Mouse (Mus musculus): ENCODE measurements around the gene Crim1.
A peak's percentile ranks its signal among the peaks of the same experiment; 100 is the strongest.

The Crim1 gene

DNA sequence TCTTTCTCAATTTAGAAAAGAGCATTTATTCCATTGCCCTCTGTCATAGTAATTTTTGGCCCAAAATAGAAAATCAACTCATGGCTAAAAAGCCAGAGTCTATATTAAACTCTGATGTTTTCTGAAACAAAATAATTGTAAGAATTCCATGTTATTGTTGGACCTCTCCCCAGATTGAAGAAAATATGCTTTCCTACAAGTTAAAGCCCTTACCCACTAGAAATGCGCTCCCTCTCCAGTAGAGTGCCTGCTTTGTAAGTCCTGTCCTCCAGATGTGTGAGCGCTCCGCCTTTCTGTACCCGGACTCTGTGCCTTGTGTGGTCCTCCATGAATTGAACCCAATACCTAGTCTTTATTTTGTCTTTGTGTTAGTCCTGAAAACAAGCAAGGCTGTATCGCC, 91.0 kb downstream of the Crim1 start:
- DNase-seq, result no peak

DNA sequence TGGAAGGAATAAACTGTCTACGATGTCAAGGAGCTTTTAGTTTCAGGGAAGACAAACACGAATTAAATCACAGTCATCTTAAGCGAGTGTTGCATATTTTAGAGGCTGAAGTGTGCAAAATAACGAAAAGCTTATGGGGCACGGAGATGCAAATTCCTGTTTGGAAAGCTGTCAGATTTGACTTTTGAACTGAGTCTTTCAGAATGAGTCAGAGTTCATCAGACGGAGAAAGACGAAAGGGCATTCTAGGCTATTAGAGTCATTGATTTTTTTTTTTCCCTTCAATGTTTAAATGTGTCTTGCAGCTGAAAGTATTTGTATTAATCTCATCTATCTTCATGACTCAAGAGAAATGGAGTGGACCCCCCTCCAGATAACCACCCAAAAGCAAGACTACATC, 92.3 kb downstream of the Crim1 start:
- no peak for DNase-seq

DNA sequence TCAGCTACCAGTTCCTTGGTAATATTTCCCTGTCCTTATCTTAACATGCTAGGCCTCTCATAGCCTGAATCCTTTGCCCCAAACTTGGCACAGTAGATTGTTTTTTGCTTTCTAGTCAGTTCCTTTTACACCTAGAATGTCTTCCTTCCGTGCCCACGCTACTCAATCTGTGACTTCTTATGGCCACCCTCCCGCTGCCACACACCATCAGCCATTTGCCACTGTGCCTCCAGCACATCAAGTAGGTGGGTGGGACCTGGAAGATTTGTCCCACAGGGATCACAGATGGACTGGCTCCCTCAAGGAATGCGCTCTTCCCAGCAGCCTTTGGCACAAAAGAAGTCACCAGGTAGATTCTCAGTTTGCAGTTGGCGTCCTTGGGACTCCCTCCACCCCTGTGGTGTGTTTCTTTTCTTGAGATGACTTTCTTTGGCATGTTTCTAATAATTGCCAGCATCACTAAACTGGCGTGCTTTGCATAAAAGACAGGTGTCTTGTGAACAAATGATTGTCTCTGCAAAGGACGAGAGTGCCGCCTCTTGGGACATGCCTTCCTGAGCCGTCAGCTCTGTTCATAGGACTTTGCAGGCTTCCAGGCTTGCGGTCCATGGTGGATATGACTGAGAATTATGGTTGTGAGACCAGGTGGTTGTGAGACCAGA, 92.9 kb downstream of the Crim1 start:
- DNase-seq, result no peak

DNA sequence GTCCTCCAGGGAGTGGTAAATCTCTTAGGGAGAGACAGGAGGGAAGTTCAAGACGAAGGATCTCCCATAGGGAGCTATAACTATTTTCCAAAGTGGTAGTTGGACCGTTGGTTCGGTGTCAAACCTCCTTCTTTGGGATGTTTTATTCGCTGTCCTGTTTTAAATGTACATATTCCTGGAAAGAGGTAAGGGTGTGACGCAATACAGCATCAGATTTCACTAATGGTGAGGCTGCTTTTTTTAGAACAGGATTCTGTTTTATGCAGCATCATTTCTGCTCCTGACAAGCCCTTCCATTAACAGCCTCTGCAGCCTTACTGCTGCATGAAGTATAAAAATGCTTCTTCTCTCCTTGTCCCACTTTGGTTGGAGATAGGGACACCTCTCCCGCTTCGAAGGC, 95.9 kb downstream of the Crim1 start:
- no peak for DNase-seq

DNA sequence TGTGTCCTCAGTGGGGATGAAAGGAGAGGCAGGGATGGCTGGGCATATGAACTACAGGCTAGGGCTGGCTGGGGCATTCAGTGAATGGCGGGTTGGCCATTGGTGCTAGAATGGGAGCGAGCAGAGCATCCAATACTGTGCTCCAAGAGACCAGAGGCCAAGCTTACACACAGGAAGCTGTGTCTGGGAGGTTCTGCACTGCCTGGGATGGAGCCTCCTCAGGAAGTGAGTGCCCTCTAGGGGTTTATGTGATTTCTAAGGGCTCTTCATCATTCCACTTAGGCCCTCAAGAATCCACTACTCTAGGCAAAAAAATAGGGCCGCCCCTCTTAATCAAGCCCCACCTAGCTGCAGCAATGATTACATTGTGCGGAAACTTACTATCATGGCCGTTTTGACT, 98.1 kb downstream of the Crim1 start:
- DNase-seq, result peak; percentile 30

DNA sequence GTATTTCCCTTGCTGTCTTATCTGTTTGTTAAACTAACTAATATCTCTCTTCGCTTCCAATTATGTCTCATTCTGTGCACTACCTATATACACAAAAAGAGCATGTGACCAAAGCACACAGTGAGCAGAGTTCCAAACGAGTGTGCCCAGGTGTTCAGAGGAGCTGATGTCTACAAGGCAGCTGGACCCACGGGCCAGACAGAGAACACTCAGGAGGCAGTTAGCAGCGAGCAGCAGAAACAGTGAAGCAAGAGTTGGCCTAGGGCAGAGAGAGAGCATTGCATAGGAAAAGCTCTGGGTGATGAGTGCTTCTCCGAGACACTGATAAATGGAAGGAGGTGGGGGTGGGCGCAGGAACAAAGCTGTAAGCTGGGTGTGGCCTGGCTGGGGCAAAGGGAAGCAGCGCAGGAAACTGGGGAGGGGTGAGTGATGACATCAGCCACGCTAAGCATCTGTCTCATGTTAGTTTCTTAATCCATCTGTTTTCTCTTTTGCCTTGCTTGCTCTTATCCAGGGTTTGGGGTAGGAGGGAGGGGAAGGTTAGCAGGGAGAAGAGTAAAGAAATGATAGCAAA, 99.0 kb downstream of the Crim1 start:
- peak; percentile 53 for DNase-seq

DNA sequence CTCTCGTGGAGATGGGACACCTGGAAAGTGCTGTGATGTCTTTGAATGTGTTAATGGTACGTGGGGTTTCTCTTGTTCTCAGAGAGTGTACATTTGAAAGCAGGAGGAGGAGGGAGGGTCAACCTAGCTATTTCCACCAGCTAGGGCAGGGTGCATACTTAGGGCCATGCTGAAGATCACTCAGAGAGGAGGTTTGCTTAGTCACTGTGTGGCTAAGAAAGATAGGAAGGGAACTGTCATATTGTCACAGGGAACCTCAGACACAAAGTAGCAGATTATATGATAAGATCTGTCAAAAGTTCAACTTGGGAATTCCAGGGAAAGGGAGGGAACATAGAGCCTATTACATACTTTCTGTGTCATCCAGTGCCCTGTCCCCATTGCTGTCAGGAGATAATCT, 103.0 kb downstream of the Crim1 start:
- no peak for DNase-seq

DNA sequence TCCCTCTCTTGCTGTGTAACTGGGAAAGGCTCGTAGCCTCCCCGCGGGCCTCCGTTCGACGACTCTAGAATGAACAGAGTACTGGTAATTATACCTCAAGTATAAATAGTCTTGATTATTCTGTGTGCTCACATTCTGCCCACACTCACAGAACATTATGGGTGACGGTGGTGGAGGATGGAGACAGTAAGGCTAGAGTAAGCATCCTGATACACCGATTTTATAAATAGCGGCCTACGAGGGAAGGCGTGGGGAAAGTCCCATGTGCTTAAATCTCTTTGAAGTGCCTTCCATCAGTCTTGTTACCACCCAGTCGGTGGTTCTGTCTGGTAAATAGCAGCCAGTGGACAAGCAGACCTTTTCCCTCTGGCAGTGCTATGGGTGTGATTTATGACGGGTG, 104.0 kb downstream of the Crim1 start:
- DNase-seq, result no peak

DNA sequence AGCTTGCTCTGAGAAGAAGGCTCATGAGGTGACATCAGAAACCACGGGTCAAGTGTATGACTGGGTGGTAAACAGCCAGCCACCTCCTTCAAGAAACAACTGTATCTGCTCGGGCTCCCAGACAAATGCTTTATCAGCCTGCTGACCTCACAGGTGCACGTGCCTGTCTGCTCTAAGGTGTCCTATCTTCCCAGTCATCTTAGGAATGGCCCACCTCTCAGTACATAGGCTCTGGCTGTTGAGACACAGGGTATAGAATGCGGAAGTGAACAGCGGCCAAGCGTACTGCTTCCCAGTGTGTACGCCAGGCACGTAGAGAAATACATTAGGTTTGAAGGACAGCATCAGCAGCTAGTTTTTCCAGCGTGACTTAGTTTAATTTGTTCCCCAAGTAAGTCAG, 106.4 kb downstream of the Crim1 start:
- no peak for DNase-seq

DNA sequence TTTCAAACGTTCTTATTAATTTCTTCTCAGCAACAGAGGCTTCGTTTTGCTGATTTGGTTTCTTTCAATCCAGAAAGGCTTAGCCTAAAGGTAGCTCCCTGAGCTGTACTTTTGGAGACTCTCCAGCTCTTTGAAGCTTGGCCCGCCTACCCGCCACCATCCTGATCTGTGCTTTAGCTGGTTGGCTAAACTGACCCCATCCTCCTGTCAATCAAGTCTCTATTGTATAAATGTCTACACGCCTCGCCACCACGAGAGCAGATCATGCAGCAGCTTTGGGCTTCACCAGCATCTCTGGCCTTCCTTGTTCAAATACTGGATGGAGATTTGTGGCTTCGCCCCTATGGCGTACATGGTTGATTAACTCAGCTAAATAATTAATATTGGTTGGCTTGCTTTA, 108.2 kb downstream of the Crim1 start:
- DNase-seq, result no peak

DNA sequence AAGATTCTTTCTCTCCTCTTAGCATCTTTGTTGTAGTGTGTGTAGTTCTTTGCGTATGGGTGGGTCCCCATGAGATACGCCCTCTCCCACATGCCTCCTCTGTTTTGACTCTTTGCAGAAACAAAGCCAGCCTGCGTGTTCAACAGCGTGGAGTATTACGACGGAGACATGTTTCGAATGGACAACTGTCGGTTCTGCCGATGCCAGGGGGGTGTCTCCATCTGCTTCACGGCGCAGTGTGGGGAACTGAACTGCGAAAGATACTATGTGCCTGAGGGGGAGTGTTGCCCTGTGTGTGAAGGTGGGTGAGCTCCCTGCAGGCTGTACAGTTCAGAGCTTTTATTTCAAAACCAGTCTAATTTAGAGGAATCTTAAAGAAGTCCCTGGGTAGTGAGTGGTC, 113.0 kb downstream of the Crim1 start:
- no peak for DNase-seq

DNA sequence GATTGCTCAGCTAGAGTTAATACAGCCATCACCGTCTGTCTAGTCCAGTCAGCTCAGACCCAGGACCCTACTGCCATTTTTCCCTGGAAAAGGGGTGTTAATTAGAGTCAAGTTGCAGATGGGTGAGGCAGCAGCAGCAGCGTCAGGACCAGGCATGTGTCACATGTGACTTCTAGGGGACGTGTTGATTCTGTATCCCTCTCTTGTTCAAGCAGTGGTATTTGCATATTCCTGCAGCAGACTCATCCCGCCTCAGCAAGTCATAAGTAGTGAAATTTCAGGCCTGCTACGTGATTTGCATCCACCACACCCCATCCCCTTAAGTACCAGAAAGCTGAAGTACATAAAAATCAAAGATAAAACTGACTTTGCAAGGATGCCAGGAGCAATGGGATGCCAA, 113.6 kb downstream of the Crim1 start:
- no peak for DNase-seq

DNA sequence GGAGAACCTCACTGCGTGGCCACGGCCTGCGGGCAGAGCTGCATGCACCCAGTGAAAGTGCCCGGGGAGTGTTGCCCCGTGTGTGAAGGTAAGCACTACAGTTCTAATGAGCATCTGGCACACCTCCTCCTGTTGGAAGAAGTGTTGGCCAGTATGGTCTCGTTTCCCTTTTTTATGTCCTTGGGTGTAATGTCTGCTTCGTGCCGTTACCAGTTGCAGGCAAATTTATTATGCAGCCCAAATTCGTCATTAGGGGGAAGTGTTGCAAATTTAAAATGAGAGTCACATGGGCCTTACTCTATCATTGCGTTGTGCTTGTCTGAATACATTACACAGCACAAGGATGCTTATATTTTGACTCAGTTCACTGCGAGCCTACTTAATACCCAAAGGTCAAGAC, 115.6 kb downstream of the Crim1 start:
- no peak for DNase-seq

DNA sequence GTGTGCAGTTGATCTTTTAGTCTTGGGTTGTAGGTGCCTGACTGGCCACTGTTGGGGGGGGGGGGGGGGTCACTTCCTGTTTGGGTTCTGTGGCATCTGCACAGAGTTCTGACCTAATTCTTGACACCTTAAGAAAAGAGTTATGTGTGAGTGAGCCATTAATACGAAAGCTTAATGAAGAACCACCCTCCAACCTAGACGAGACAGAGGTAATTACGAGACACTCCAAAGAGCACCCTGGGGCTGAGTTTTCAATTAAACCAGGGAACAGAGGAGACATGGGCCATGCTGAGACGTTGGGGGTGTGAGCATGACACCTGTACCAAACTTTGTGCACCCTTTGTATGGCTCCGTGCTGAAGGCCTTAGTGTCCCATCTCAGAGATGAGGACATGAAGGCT, 117.3 kb downstream of the Crim1 start:
- DNase-seq, result no peak

DNA sequence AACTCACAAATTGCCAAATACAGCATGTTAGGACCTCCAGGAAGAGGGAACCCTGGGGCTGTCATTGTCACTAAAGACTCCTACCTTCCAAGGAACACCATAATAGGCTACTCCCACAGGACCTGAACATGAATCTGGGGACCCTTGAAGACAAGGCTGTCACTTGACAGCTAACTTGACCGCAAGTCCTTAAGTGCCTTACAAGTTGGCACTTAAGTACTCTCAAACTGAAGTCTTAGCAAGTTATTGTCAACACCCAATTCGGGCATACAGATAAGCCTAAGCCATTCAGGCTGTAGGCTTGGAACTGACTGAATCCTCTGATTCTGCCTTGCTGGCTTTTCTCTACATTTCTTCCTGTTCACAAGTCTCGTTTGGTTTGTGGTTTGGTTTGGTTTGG, 118.8 kb downstream of the Crim1 start:
- DNase-seq, result no peak

DNA sequence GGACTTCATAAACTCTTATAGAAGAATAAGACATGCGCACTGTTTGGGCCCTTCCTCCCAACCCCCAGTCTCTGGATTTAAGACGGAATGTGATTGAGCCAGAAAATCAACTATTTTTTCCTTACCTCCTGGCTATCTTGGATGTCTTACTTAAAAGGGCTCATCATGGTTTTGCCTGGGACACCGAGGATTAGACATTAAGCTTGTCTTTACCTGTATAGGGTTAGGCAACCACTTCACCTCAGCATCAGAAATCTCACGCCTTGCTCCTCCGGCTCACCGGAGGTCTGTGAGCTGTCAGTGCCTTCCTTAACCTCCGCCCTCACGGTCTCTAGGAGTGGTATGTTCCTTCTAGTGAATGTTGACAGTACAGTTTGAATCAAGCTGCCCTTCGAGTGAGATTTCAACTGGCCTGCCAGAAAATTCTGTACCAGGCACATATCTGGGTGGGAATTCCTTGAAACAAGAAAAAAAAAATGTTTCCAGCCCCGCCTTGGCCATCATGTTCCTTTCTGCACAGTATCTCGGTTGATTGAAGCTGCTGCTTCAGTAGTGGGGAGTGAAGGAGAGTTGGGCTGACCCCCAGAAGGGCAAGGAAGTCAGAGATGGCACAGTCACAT, 121.3 kb downstream of the Crim1 start:
- no peak for DNase-seq

DNA sequence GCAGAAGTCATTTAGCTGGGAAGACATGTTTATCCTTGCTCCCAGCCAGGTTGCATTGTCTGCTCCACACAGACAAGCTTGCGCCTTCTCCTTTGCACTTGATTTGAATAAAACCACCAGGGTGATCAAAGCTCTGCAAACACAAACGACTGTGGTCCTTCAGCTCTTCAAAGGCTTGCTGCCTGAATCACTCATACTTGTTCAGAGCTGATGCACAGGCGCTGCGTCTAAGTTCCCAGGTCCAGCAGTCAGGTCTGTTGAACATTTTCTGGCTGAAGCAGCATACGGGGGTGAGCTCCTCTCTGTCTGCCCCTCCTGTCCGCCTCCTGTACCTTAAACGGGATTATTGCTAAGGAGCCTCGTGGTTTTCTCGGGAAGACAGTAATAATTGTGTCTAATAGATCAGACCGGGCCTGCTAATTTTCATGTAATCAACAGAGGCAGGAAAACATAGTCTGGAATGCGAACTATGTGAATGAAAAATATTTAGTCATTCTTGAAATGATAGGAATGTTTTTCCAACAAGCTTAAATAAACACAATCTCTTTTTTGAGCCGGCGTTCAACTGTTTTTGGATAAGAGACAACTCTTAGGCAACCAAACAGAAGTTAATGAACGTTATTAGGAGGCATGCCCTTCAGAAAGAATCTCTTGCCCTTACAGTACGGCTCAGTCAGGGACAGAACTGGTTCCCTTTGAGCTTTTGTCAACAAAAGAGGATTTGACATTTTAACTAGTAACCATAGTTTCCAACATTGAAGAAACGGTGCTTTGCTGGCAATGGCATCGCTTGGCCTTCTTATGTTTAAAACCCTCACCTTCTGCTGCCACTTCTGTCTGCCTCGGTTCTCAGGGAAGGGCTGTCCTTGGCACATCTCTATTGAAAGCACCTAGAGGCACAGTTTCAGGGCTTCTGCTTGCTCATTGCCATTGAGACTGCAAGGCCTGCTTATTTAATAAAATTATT, 122.6 kb downstream of the Crim1 start:
- no peak for DNase-seq

DNA sequence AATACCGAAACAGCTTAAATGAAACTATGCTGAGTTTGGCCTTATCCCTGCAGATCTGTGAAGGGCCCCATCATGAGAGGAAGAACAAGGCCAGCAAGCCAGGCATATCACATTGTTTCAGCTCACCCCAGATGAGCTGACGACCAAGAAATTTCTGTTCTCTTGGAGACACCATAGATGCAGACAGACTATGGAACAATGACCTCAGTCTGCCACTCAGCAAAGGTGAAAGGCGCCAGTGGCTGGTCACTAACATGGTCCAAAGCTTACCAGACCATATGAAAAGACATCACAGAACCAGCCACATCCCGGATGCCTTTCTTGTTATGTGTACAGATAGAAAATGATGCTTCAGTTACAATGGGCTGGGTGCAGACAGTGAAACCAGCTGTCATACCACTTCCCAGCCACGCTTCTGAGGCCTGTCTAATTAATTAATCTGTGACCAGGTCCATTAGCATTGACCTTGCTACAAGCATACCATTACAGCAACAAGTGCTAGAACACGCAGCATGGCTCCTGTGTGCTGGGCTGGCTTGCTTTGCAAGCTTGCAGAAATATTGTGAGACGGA, 125.8 kb downstream of the Crim1 start:
- DNase-seq, result no peak

DNA sequence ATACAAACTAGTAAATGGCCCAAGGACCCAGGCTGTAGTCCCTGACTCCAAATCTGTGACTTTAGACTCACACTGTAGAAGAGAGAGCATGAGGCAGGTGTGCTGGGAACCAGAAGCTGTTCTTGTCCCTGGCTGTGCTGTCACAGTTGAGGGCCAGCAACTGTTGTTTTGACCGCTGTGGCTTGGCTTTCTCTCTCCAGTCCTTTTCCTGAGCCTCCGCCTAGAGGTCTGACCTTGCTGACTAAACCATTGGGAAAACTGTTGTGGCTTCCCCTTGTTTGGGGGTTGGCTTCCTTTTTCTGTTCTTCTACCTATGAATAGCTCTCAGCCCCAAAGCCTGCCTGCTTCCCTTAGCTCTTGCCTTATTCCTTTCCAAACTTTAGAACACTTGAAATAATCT, 126.3 kb downstream of the Crim1 start:
- no peak for DNase-seq

DNA sequence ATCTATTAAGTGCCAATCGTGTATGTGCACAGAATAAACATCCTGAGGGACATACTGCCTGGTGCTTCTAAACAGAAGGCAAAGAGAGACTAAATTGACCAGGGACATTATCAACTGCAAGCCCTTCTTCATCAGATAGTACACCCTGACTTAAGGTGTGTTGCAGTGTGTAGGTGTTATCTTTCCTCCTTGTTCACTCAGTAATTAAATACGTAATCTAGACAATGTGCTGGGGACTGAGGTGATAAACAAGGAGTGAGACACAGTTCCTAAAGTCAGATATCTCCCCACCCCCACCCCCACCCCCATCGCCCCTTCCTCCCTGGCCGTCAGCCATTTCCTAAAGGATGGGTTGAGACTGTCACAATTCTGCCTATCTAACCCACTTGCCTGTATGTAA, 127.1 kb downstream of the Crim1 start:
- DNase-seq, result no peak

DNA sequence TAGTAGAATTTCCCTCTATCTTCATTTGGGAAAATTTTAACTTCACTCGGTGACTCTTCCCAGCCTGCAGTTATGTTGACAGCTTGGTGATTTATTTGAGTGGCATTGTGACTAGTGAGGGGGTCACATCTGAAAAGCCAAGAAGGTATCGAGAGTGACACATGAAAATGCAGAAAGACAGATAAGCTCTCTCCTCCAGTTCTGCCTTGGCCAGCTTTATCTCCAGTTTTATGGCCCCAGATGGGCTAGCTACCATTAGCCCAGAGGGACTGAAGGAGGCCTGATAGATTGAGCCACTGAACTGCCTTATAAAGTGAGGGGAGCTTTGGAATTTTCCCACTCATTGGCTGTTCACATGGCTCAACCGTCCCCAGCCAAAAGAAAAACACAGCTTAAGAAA, 128.2 kb downstream of the Crim1 start:
- DNase-seq, result no peak

DNA sequence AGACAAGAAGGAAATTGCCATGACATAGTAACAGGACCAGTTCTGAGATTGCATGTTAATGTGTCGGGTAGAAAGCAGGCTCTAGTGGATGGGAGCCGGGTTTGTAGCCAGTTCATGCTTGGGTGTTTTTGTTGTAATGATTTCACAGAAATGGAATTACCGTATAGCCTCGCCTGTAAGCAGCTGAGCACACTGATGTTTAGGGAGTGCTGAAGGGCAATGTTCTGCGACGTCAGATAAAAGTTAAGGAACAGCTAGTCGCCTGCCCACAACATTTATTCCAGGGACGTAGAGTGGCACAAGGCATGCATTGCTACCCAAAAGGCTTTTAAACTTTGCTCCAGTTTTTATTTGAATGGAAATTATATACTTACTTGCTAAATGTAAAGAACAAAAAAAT, 131.4 kb downstream of the Crim1 start:
- no peak for DNase-seq

DNA sequence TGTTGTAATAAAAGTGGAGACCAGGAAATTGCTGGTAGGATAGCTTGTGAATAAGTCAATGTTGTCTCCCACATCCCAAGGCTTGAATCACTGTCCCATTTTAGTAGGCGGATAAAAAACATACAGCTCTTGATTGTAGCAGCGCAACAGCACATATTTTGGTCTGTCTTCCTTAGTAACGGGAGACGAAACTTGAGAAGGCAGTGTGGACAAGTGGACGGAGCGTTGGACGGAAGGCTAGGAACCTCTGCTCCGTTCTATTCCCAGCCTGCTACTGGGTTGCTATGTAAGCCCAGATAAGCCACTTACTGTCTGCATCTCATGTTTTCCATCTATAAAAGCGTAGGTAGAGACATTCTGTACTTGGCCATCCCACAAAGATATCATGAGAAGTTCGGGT, 133.2 kb downstream of the Crim1 start:
- DNase-seq, result no peak

All from thymus, postnatal 14 days (tissue).